In genomic region chr10:94013196-94013595, GRCm38 (mm10) we compare ENCODE assay signal across 8 mouse cellular contexts. TPM values are rescaled to one million over a fixed set of nuclear protein-coding genes. Genes with fewer than 3 reads are reported as not detected.
DNase-seq lines count a peak whose midpoint lies in the region; ATAC-seq lines count a peak whose summit lies in the region.

No protein-coding gene starts in this region.

- H3K27me3 ChIP-seq in forebrain, embryonic 11.5 days (ENCODE audit: control insufficient read depth, insufficient read depth, low read length): no peaks in the 10 kb centered on the region
- no peaks in the 10 kb centered on the region for H3K27me3 ChIP-seq in forebrain, embryonic 12.5 days

- intact Hi-C loops in heart, postnatal 14 days (cut with DNase I): loop anchor here (1.0 kb wide), 1 partner anchor 103 kb away; no protein-coding TSS in a partner anchor

- H3K4me1 ChIP-seq in forebrain, embryonic 11.5 days (replicated peaks; ENCODE audit: control insufficient read depth, insufficient read depth, low read length): no peaks in the 10 kb centered on the region
- H3K4me1 ChIP-seq in forebrain, embryonic 12.5 days: no peaks in the 10 kb centered on the region

- WGBS in forebrain, embryonic 11.5 days: 52% methylated on average over 3 of the region's 3 CpGs
- WGBS in forebrain, embryonic 12.5 days: 46% methylated on average over 3 of the region's 3 CpGs

- DNase-seq in forebrain, embryonic 11.5 days (ENCODE audit: low spot score): peak; percentile 69
- peak; percentile 14 to 15 for DNase-seq in urinary bladder, adult 18-20 months (ENCODE audit: low spot score in 2 of 2)
- DNase-seq in urinary bladder, adult 2 months (ENCODE audit: low spot score): no peak
- DNase-seq in cerebellum, postnatal 25 days: peak; percentile 38 to 66
- peak; percentile 58 to 76 for DNase-seq in heart, postnatal 14 days
- DNase-seq in lung, postnatal 10 days: peak; percentile 79
- DNase-seq in spleen, adult 18-20 months: peak; percentile 18 to 56

- H3K9me3 ChIP-seq in forebrain, embryonic 11.5 days (ENCODE audit: control insufficient read depth, low read length): no peaks in the 10 kb centered on the region
- H3K9me3 ChIP-seq in forebrain, embryonic 12.5 days: no peaks in the 10 kb centered on the region

- no peaks in the 10 kb centered on the region for H3K36me3 ChIP-seq in forebrain, embryonic 11.5 days (ENCODE audit: control insufficient read depth, insufficient read depth, low read length)
- H3K36me3 ChIP-seq in forebrain, embryonic 12.5 days (replicated peaks): peaks cover 4% of the 10 kb centered on the region

- ATAC-seq in forebrain, embryonic 11.5 days (replicated peaks; ENCODE audit: low FRiP score): no peak
- ATAC-seq in forebrain, embryonic 12.5 days (ENCODE audit: low FRiP score): no peak

- H3K9ac ChIP-seq in forebrain, embryonic 11.5 days (ENCODE audit: low read length): no peak overlapping the region
- H3K9ac ChIP-seq in forebrain, embryonic 12.5 days: no peak overlapping the region

- no peak overlapping the region for H3K27ac ChIP-seq in forebrain, embryonic 11.5 days (ENCODE audit: low read depth, low read length)
- no peak overlapping the region for H3K27ac ChIP-seq in forebrain, embryonic 12.5 days

- no peak overlapping the region for H3K4me2 ChIP-seq in forebrain, embryonic 11.5 days (ENCODE audit: low read depth, low read length, severe bottlenecking)
- H3K4me2 ChIP-seq in forebrain, embryonic 12.5 days: no peak overlapping the region

- no peak overlapping the region for H3K4me3 ChIP-seq in forebrain, embryonic 11.5 days (ENCODE audit: low read depth, low read length)
- no peak overlapping the region for H3K4me3 ChIP-seq in forebrain, embryonic 12.5 days (replicated peaks)

RNA-seq across cellular contexts. Expression of gene Vezt, which starts 22.4 kb away (rescaled TPM):
- 39.6 and 46.6 TPM in 2 replicates for polyA plus RNA-seq in forebrain, embryonic 11.5 days (2014; fragmentation: Nextera tagmentation; extraction: Ambion mirVana)
- polyA plus RNA-seq in forebrain, embryonic 12.5 days (2016; fragmentation: Nextera tagmentation; extraction: Ambion mirVana): 53.3 and 60.3 TPM in 2 replicates
- 16.5 and 19.1 TPM in 2 replicates for polyA plus RNA-seq in urinary bladder, adult 2 months (2012; rRNA removed)
- total RNA-seq in heart, postnatal 14 days (2021): 10 to 100 TPM; 34.9 to 35.3 TPM

RNA-seq across cellular contexts. Expression of gene Fgd6, which starts 22.6 kb away (rescaled TPM):
- polyA plus RNA-seq in forebrain, embryonic 11.5 days (2014; fragmentation: Nextera tagmentation; extraction: Ambion mirVana): 4.3 and 4.4 TPM in 2 replicates
- 3.2 and 3.3 TPM in 2 replicates for polyA plus RNA-seq in forebrain, embryonic 12.5 days (2016; fragmentation: Nextera tagmentation; extraction: Ambion mirVana)
- polyA plus RNA-seq in urinary bladder, adult 2 months (2012; rRNA removed): 1.9 and 2.7 TPM in 2 replicates
- 1 to 10 TPM; 6.9 to 7.3 TPM for total RNA-seq in heart, postnatal 14 days (2021)
